Mouse (Mus musculus) thymus, adult 2 months (tissue): ENCODE measurements around the gene Cep135.

Experiments
- CTCF ChIP-seq: fragments of 200-500 bp; IDR thresholded peaks from 2 replicates; pipeline ENCODE4 v1.5.1; 2012; ENCODE audit warnings: mild to moderate bottlenecking, control low read depth, low read length, moderate library complexity, borderline replicate concordance; ENCODE audit not compliant: control insufficient read depth, poor library complexity, insufficient read depth; ENCODE audit errors: extremely low read depth
- POLR2A ChIP-seq: fragments of 200-500 bp; IDR thresholded peaks from 2 replicates; pipeline ENCODE4 v1.6.1; 2012; ENCODE audit warnings: mild to moderate bottlenecking, low read length, control low read depth, moderate library complexity; ENCODE audit not compliant: control insufficient read depth, poor library complexity, insufficient read depth; ENCODE audit errors: extremely low read depth

GRCm38 (mm10) chr5:76683455-76683854 is 95.0 kb downstream of the Cep135 start:
- no peak for TF ChIP-seq CTCF
- TF ChIP-seq POLR2A: no peak
